Mouse (Mus musculus) right cerebral cortex, postnatal 14 days (tissue): ENCODE measurements around the gene Ltb.

Experiments used
- DNase-seq: peaks from one replicate; pipeline ENCODE4 v3.0.0; 2022

The Ltb gene

DNA sequence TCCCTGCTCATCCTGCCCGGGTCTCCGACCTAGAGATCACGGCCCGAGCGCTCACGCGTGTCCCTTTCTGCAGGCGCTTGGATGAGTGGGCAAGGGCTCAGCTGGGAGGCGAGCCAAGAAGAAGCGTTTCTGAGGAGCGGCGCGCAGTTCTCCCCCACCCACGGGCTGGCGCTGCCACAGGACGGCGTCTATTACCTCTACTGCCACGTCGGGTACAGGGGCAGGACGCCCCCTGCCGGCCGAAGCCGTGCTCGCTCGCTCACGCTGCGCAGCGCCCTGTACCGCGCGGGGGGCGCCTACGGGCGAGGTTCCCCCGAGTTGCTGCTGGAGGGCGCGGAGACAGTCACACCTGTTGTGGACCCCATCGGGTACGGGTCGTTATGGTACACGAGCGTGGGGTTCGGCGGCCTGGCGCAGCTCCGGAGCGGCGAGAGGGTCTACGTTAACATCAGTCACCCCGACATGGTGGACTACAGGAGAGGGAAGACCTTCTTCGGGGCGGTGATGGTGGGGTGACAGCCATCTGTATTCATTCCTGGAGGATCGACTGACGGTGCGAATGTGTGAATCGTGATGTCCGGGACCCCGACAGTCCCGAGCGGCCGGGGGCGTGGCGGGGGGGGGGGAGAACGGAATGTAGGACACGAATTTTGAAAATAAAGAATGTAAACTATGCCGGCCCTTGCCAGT is 1.5 kb downstream of the Ltb start:
- peak; percentile 90 for DNase-seq

DNA sequence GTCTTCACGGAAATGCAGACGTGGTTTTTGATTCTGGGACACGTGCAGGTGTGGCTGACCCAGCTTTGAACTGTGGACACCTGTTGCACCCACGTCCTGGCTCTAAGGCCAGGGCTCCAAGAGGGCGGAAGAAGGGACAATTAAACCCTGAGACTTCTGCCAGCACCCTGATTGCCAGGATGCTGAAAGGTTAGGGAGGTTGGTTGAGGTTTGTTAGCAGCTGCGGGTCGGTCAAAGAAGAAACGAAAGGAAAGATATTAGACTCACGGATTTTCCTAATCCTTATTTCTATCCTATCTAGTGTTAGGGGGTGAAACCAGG is 2.0 kb downstream of the Ltb start:
- no peak for DNase-seq

GRCm38 (mm10) chr17:35197126-35197525 is 2.9 kb downstream of the Ltb start:
- no peak for DNase-seq

- DNase-seq, result no peak
Observed at GRCm38 (mm10) chr17:35198029-35198428, 3.8 kb downstream of the Ltb start.

- no peak for DNase-seq
Observed at GRCm38 (mm10) chr17:35198946-35199345, 4.7 kb downstream of the Ltb start.

GRCm38 (mm10) chr17:35200398-35200797 is 6.2 kb downstream of the Ltb start:
- no peak for DNase-seq

GRCm38 (mm10) chr17:35201128-35201527 is 6.9 kb downstream of the Ltb start:
- no peak for DNase-seq

DNA sequence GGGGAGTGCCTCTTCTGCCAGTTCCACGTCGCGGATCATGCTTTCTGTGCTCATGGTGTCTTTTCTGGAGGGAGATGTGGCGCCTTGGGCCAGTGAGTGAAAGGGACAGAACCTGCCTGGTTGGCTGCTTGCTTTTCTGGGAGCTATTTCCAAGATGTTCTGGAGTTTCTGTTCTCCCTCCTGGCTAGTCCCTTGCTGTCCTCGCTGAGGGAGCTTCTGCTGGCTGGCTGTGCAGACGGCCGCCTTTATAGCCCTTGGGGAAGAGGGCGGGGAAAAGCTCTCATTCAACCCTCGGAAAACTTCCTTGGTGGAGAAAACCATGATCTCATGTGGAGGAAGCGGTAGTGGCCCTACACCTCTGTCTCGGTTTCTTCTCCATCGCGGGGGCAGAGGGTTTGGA is 7.5 kb downstream of the Ltb start, which contains the start of gene Tnf:
Tnf (minus strand) TSS at position 221 of the 400 bp plus-strand sequence.
- DNase-seq, result no peak

DNA sequence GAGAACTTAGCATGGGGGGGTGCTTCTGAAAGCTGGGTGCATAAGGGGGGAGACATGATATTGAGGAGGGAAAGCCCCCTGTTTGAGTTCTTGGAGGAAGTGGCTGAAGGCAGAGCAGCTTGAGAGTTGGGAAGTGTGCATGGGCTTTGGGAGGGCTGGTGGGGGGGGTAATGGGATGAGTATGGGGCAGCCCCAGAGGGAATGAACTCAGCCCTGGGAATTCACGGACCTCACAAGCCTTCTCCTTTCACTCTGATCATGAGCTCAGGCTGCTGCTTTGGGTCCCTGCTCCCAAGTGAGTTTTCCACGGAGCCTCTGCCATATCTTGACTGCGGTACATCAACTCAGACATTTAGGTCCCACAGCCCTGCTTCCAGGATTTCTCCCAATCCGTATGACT is 8.2 kb downstream of the Ltb start:
- DNase-seq, result no peak

GRCm38 (mm10) chr17:35204494-35205379 is 10.5 kb downstream of the Ltb start, which contains the start of gene Lta:
TSS of gene Lta (minus strand) at chr17:35205351.
- no peak for DNase-seq

GRCm38 (mm10) chr17:35205380-35205769 is 11.1 kb downstream of the Ltb start:
- no peak for DNase-seq

DNA sequence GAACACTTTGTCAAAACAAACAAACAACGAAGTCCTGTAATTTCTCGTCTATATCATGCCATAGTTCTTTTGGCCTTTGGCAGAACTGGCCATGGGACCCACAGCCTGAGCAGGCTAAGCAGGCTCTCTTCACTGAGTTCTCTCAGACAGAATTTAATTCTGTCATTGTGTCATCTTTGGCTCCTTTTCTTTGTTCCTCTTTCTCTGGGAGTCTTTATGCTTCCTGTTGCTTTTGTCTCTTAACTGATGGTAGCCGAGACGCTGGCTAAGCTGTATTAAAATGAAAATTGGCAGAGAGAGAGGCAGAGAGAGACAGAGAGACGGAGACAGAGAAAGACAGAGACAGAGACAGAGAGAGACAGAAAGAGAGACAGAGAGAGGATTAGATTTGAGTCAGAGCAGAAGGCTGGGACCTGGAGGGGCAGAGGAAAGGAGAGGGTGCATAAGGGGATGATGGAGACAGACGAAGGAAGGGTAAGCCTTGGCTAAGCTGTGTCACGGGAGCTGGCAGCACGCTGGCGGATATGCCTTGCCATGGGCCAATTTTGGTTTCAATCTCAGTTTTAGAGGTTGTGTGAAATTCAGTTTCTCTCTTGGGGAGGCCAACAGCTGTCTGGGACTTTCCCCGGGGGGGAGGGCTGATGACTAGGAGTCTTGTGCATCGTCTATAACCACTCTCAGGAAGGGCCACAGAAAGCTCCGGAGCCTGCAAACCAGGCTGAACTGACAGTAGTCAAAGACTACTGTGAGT is 15.7 kb downstream of the Ltb start:
- no peak for DNase-seq

DNA sequence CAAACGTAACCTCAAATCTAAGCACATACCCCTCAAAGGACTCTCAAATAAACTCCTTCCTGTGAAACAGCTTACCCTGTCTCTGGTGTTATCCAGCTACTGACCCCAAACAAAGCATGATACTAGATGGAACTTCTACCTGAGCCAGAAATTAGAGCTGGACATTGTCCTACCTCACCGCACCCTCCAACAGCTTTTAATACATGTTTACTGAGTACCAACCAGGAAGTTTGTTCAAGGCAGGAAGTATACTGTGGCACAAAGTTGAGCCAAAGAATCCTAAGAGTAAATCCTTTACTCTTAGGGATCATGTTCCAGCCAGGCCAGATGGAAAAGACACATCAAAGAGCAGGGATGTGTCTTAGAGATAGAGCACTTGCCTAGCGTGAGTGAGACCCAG is 16.4 kb downstream of the Ltb start:
- no peak for DNase-seq

DNA sequence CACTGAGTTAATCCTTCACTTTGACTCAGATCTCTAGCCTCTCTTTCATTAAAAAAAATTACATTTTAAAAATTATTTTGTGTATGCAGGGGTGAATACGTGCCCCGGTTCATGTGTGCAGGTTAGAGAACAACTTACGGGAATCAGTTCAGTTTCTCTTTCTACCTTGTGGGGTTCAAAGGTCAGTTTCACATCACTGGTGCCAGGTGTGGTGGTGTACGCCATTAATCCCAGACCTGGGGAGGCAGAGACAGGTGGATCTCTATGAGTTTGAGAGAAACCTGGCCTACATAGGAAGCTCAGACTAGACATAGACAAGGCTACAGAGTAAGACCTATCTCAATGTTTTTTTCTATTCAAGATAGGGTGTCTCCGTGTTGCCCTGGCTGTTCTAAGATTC is 18.8 kb downstream of the Ltb start:
- DNase-seq, result no peak

DNA sequence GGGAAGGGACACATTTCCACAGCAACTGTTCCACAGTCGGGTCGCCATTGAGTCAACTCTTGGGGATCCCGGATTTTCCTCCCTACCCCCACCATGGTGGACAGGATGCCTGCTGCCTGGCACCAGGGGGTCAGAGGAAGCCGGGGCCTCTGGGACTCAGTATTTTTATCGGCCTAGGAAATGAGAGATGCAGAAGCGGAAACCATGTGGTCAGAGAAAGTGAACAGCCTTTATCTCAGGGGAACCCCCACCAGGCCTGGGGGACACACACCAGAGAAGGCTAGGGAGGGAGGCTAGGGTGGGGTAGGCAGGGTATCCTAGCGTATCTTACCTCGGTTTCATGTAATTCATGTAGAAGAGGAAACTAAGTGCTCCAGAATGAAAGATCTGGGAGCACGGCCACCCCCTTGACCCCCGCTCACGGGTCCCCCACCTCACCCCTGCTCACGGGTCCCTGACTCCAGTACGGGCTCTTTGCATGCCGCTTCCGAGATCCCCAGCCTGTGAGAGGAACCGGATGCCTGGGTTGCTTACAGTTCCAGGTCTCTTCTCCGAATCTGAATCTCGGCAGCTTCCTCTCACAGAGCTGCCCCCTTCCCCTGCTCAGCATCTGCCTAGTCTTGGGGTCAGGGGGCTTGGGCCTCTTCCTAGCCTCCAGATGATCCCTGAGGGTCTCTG is 24.4 kb downstream of the Ltb start:
- no peak for DNase-seq

- DNase-seq, result no peak
Observed at GRCm38 (mm10) chr17:35219601-35220041, 25.4 kb downstream of the Ltb start.

- DNase-seq, result no peak
Observed at GRCm38 (mm10) chr17:35220156-35220952, 26.1 kb downstream of the Ltb start, which contains the start of gene Gm16181. TSS of gene Gm16181 (plus strand) at chr17:35220834.

GRCm38 (mm10) chr17:35222299-35222698 is 28.1 kb downstream of the Ltb start:
- no peak for DNase-seq

DNA sequence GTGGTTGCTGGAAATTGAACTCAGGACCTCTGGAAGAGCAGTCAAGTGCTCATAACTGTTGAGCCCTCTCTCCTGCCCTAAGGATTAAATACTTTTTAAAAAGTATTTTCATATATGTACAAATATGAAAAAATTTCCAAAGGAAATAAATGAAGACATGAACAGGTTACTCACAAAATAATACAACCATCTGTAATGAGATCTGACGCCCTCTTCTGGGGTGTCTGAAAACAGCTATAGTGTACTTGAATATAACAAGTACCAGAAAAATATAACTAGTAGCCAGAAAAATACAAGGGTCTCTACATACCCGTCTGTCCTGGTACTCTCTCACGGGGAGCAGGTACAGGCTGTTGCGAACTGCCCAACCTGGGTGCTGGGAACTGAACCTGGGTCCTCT is 30.4 kb downstream of the Ltb start:
- no peak for DNase-seq

GRCm38 (mm10) chr17:35225456-35225855 is 31.2 kb downstream of the Ltb start:
- DNase-seq, result no peak

GRCm38 (mm10) chr17:35226561-35227046 is 32.4 kb downstream of the Ltb start:
- no peak for DNase-seq

DNA sequence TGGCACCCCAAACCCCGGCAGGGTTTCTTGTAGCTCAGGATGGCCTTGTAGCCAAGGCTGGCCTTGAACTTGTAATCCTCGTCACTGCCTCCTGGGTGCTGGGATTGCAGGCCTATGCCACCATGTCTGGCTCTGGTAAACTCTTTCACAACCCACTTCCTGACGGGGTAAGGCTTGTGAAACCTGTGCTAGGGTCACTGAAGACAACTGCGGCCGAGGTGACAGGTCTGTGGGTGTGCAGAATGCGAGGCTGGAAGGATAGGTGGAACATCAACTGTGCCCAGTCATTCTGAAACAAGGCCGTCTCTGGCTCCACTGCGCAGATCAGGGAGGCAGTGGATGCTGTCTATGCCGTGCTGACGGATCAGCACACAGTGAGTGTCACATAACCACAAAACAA is 36.8 kb downstream of the Ltb start:
- no peak for DNase-seq
